Mouse (Mus musculus): Measurements from ENCODE around the gene Mrpl4. TPM values are rescaled to one million over a fixed set of nuclear protein-coding genes. Genes with fewer than 3 reads are reported as not detected.

Gene Mrpl4
- polyA plus RNA-seq, 1 experiment from 2014 or later: 145 TPM

DNA sequence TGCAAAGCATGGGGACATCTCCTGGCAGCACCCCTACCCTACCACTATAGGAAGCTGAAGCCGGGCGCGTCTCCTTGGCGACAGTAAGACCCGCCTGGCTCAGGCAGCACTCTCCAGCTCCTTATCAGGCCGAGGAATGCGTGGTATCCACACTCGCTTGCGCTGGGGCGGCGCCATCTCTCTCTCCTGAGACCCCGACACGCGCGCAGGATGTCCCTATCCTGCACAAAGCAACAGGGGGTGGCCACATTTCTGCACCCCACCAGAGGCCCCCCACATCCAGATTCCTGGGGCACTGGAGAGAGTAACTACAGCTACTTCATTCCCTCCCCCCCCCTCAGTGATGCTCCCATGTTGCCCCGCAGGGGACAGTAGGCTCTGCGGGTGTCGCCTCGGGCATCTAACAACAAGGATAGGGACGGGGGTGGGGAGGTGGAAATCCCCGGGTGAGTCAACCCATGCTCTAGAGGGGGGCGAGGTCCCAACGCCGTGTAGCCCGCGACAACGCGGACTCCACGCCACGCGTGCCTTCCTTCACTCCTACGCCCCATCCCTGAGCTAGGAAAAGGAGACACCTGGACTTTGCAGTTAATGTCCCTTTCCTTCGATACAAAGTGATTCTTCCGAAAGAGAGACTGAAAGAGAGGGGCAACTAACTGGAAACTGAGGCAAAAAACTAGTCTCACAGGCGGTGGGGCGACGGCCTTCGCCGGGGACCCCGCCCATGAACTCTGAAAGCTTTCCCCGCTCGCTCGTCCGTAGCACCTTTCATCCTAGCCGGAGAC, 26.9 kb upstream of the Mrpl4 start:
- Histone ChIP-seq H3K4me2 (replicated peaks) (peak overlapping the region; percentile 91), H3K27ac (peak overlapping the region; percentile 96), H3K4me1 (replicated peaks) (peaks cover 51% of the 10 kb centered on the region), H3K27me3 (replicated peaks) (no peaks in the 10 kb centered on the region), H3K9ac (peak overlapping the region; percentile 97), H3K9me3 (no peaks in the 10 kb centered on the region), H3K4me3 (replicated peaks) (peak overlapping the region; percentile 97), H3K36me3 (no peaks in the 10 kb centered on the region)
- WGBS: under 1% methylated on average over 45 of the region's 45 CpGs
- peak; percentile 35 for ATAC-seq

DNA sequence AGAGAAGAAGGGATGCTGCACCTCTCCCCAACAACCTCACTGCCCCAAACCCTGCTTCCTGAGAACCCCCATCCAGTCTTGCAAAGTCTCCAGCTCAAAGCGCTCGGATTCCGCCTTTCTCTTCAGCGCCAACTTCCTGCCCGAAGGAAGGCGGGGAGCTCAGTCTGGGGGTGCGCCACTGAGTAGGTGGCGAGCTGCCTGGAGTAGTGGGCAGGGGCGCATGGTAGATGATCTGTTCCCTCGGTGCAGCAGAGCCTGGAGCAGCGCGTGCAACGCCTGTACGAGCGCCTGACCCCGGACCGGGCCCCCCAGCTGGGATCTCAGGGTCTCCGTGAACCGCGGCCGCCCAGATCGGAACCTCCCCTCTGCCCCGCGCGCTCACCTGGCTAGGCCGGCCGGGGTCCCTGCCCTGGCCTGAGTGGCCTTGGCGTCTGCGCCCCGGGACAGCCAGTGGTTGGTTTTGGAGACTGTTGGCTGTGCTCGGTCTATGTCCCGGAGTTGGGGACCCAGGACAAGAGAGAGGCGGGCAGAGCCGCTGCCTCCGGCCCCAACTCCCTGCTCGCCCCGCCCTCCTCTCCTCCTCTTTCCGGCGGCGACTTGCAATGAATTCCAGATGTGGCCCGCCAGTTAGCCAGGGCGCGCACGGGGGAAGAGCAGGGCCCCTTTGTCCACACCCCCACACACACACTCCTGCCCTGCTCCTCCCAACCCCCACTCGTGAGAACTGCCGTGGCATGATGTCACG, 26.1 kb upstream of the Mrpl4 start, which contains the start of gene S1pr2:
S1pr2 (minus strand) TSS at position 566 of the 745 bp plus-strand sequence.
- Histone ChIP-seq H3K9me3 (no peaks in the 10 kb centered on the region), H3K4me2 (replicated peaks) (peak within 1 kb of the TSS; percentile 91), H3K36me3 (no peaks in the 10 kb centered on the region), H3K27me3 (replicated peaks) (no peaks in the 10 kb centered on the region), H3K27ac (peak within 1 kb of the TSS; percentile 96), H3K4me1 (replicated peaks) (peaks cover 48% of the 10 kb centered on the region), H3K4me3 (replicated peaks) (peak within 1 kb of the TSS; percentile 97), H3K9ac (peak within 1 kb of the TSS; percentile 97)
- peak; percentile 78 for ATAC-seq
- 0% methylated on average over 47 of the region's 47 CpGs for WGBS

- H3K27ac ChIP-seq: peak overlapping the region; percentile 96
These were observed 25.4 kb upstream of the Mrpl4 start for GRCm38 (mm10) chr9:20976961-20977689.

DNA sequence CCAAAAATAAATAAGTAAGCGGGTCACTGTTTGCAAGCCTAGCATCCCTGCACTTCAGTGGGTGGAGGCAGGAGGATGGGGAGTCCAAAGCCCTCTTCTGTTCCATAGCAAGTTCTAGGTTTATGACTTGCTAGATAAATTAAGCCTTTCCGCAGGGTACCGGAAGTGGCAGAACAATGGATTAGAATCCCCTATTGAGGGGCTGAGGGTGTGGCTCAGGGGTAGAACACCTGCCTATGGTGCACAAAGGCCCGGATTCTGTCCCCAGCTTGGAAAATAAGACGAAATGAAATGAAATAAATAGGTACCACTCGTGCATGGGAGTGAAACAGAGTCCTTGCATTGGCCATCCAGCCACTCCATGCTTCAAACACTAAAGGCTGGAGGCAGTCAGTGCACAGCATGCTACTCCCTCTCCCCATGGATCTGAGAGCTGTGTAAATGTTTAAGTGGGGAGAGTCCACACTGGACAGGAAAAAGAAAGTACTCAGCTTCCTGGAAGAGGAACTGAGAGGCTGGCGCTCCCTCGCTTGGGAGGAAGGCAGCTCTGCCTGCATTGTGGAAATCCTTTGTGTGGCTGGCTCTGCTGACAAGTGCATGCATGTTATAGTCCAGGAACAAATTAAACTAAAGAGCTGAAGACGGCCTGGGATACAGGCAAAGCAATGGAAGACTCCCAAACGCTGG, 24.0 kb upstream of the Mrpl4 start:
- no peak overlapping the region for H3K9ac ChIP-seq
- H3K4me2 ChIP-seq (replicated peaks): no peak overlapping the region

More at GRCm38 (mm10) chr9:20976961-20977689, 25.4 kb upstream of the Mrpl4 start:
- peak overlapping the region; percentile 91 for H3K4me2 ChIP-seq (replicated peaks)
- H3K27me3 ChIP-seq (replicated peaks): no peaks in the 10 kb centered on the region
- H3K9ac ChIP-seq: peak overlapping the region; percentile 97; the same call in 1 of the 2 replicates
- no peaks in the 10 kb centered on the region for H3K9me3 ChIP-seq
- WGBS: 2% methylated on average over 4 of the region's 4 CpGs
- 0 out of 2 replicates have a peak, but pooled peaks have one; percentile 2 for ATAC-seq
- peak overlapping the region; percentile 97 for H3K4me3 ChIP-seq (replicated peaks)
- no peaks in the 10 kb centered on the region for H3K36me3 ChIP-seq
- peaks cover 42% of the 10 kb centered on the region for H3K4me1 ChIP-seq (replicated peaks)

DNA sequence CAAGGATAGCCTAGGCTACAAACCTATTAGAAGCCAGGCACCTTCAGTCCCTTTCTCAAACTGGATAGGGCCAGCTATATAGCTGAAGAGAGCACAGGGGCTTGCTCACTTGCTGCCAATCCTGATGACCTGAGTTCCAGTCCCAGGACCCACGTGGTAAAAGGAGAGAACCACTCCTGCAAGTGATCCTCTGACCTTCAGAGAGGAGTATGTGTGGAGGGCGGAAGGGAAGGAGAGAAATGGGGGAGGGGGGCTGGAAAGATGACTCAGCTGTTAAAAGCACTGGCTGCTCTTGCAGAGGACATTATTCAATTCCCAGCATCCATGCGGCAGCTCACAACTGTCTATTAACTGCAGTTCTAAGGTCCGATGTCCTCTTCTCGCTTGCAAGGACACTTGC, 23.4 kb upstream of the Mrpl4 start:
- Histone ChIP-seq H3K27ac (0 out of 2 replicates have a peak overlapping the region, but pooled peaks have one; percentile 36), H3K27me3 (replicated peaks) (no peaks in the 10 kb centered on the region), H3K4me1 (replicated peaks) (peaks cover 28% of the 10 kb centered on the region), H3K4me3 (replicated peaks) (no peak overlapping the region), H3K36me3 (no peaks in the 10 kb centered on the region), H3K9me3 (no peaks in the 10 kb centered on the region), H3K9ac (no peak overlapping the region), H3K4me2 (replicated peaks) (no peak overlapping the region)
- WGBS: 59% methylated on average over 5 of the region's 5 CpGs
- ATAC-seq: no peak

More for the DNA sequence above, 24.0 kb upstream of the Mrpl4 start:
- H3K4me3 ChIP-seq (replicated peaks): no peak overlapping the region
- 54% methylated on average over 10 of the region's 10 CpGs for WGBS
- peak overlapping the region; percentile 36; the same call in 1 of the 2 replicates for H3K27ac ChIP-seq
- no peaks in the 10 kb centered on the region for H3K27me3 ChIP-seq (replicated peaks)
- ATAC-seq: no peak
- no peaks in the 10 kb centered on the region for H3K9me3 ChIP-seq
- H3K36me3 ChIP-seq: no peaks in the 10 kb centered on the region
- H3K4me1 ChIP-seq (replicated peaks): peaks cover 28% of the 10 kb centered on the region

DNA sequence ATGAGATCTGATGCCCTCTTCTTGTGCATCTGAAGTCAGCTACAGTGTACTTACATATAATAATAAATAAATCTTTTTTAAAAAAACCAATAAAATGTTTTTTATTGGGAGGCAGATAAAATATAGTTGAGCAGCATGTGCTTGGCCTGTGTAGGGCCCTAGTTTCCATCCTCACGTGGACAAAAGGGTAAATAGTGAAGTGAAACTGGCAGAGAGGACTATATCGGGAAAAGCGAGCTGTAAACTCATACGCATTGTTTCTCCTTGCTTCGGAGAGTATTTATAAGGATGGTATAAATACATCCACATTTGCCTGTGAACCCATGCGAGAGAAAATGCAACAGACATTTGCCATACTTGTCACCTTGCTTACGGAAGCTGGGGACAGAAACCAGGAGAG, 22.8 kb upstream of the Mrpl4 start:
- WGBS: 79% methylated on average over 7 of the region's 7 CpGs
- ATAC-seq: no peak
- H3K4me2 ChIP-seq (replicated peaks): no peak overlapping the region
- H3K27me3 ChIP-seq (replicated peaks): no peaks in the 10 kb centered on the region
- H3K4me1 ChIP-seq (replicated peaks): peaks cover 23% of the 10 kb centered on the region
- H3K27ac ChIP-seq: no peak overlapping the region
- no peaks in the 10 kb centered on the region for H3K36me3 ChIP-seq
- no peak overlapping the region for H3K9ac ChIP-seq
- H3K9me3 ChIP-seq: no peaks in the 10 kb centered on the region
- no peak overlapping the region for H3K4me3 ChIP-seq (replicated peaks)

DNA sequence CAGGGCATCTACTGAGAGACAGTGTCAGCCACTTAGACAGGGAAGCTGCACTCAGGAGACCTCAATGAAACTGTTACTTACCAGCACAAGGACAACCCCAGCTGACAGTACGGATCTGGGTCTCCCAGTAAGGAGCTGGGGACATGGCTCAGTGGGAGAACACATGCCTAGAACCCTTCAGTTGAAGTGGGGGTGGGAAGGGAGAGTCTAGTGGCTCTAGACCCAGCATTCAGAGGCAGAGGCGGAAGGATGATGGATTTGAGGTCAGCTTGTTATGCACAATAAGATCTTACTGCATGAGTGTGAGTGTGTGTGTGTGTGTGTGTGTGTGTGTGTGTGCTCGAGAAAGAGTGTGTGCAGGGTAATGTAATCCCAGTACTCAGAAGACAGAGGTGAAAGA, 20.4 kb upstream of the Mrpl4 start:
- Histone ChIP-seq H3K9me3 (no peaks in the 10 kb centered on the region), H3K4me1 (replicated peaks) (peaks cover 11% of the 10 kb centered on the region), H3K36me3 (no peaks in the 10 kb centered on the region), H3K27ac (no peak overlapping the region), H3K27me3 (replicated peaks) (no peaks in the 10 kb centered on the region), H3K4me2 (replicated peaks) (no peak overlapping the region), H3K9ac (no peak overlapping the region), H3K4me3 (replicated peaks) (no peak overlapping the region)
- 65% methylated on average over 3 of the region's 3 CpGs for WGBS
- no peak for ATAC-seq

DNA sequence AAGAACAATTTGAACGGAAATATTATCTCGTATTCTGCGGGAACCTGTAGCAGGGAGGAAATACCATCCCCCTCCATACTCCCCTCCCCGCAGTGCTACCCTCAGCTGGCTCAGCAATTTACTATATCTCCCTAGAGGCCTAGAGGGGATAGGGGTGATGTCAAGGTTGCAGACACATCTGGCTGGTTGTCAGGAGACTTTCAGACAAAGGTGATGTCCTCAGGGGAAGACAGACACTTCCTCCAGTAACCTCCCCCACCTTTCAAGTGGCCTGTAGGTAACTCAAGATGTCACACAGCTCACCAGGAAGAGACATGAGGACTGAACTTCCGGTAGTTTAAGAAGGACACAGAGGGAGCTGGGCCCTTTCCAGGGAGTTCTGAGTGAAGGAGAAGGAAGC, 19.4 kb upstream of the Mrpl4 start:
- H3K27ac ChIP-seq: no peak overlapping the region
- ATAC-seq: no peak
- no peak overlapping the region for H3K9ac ChIP-seq
- peaks cover 11% of the 10 kb centered on the region for H3K4me1 ChIP-seq (replicated peaks)
- H3K9me3 ChIP-seq: no peaks in the 10 kb centered on the region
- WGBS: 45% methylated on average over 5 of the region's 5 CpGs
- H3K27me3 ChIP-seq (replicated peaks): no peaks in the 10 kb centered on the region
- no peaks in the 10 kb centered on the region for H3K36me3 ChIP-seq
- no peak overlapping the region for H3K4me3 ChIP-seq (replicated peaks)
- no peak overlapping the region for H3K4me2 ChIP-seq (replicated peaks)

- 47% methylated on average over 15 of the region's 15 CpGs for WGBS
- Histone ChIP-seq H3K36me3 (no peaks in the 10 kb centered on the region), H3K4me1 (replicated peaks) (peaks cover 7% of the 10 kb centered on the region), H3K4me3 (replicated peaks) (no peak overlapping the region), H3K9me3 (no peaks in the 10 kb centered on the region), H3K27ac (peak overlapping the region; percentile 66), H3K4me2 (replicated peaks) (no peak overlapping the region), H3K27me3 (replicated peaks) (no peaks in the 10 kb centered on the region), H3K9ac (no peak overlapping the region)
- peak; percentile 86 for ATAC-seq
These were observed 15.4 kb upstream of the Mrpl4 start for GRCm38 (mm10) chr9:20986952-20987686.

- WGBS: 33% methylated on average over 7 of the region's 7 CpGs
- no peaks in the 10 kb centered on the region for H3K9me3 ChIP-seq
- H3K4me2 ChIP-seq (replicated peaks): no peak overlapping the region
- no peak for ATAC-seq
- no peak overlapping the region for H3K9ac ChIP-seq
- H3K4me3 ChIP-seq (replicated peaks): no peak overlapping the region
- H3K36me3 ChIP-seq: no peaks in the 10 kb centered on the region
- peaks cover 8% of the 10 kb centered on the region for H3K4me1 ChIP-seq (replicated peaks)
- H3K27ac ChIP-seq: peak overlapping the region; percentile 66; the same call in 1 of the 2 replicates
- H3K27me3 ChIP-seq (replicated peaks): no peaks in the 10 kb centered on the region
These were observed 14.6 kb upstream of the Mrpl4 start for GRCm38 (mm10) chr9:20987953-20988352.

- H3K9me3 ChIP-seq: no peaks in the 10 kb centered on the region
- peak overlapping the region; percentile 15; the same call in 1 of the 2 replicates for H3K9ac ChIP-seq
- no peaks in the 10 kb centered on the region for H3K36me3 ChIP-seq
- 6% methylated on average over 10 of the region's 10 CpGs for WGBS
- peak overlapping the region; percentile 32; the same call in 1 of the 2 replicates for H3K27ac ChIP-seq
- no peak for ATAC-seq
- no peak overlapping the region for H3K4me3 ChIP-seq (replicated peaks)
- peaks cover 14% of the 10 kb centered on the region for H3K4me1 ChIP-seq (replicated peaks)
- no peaks in the 10 kb centered on the region for H3K27me3 ChIP-seq (replicated peaks)
- peak overlapping the region; percentile 38; the same call in 1 of the 2 replicates for H3K4me2 ChIP-seq (replicated peaks)
These were observed 11.7 kb upstream of the Mrpl4 start for GRCm38 (mm10) chr9:20990861-20991260.
